Mouse (Mus musculus) CH12.LX (cell line): ENCODE results near the gene Scamp2. TPM values are rescaled to one million over a fixed set of nuclear protein-coding genes. Genes with fewer than 3 reads are reported as not detected.

Source experiments
- DNase-seq: peaks from one replicate; pipeline ENCODE4 v3.0.0-alpha.2; 2013; ENCODE audit errors: extremely low read depth
- H3K27ac ChIP-seq: 2 replicates; pipeline ENCODE4 v1.5.1; 2012; ENCODE audit warnings: low read depth, mild to moderate bottlenecking, control low read depth, moderate library complexity; ENCODE audit not compliant: insufficient read depth
- H3K27me3 ChIP-seq: replicated peaks from 2 replicates; pipeline ENCODE3; 2012; ENCODE audit warnings: inconsistent platforms
- H3K36me3 ChIP-seq, 2 experiments: replicated peaks in 1 of 2; 2 replicates each; pipeline versions ENCODE3 to v1.6.1; 2012; ENCODE audit warnings: inconsistent platforms in 1 of 2, low read length in 1 of 2, mild to moderate bottlenecking in 1 of 2, mixed read lengths in 1 of 2, moderate library complexity in 1 of 2; ENCODE audit not compliant: control insufficient read depth in 1 of 2, insufficient read depth in 1 of 2
- H3K4me1 ChIP-seq, 2 experiments: 2 replicates each; pipeline ENCODE4 v1.6.1; 2012; ENCODE audit warnings: inconsistent platforms in 1 of 2, moderate library complexity in 1 of 2; ENCODE audit not compliant: insufficient read depth in 2 of 2, control insufficient read depth in 1 of 2
- H3K4me2 ChIP-seq: 2 replicates; pipeline ENCODE4 v1.6.1; 2012; ENCODE audit warnings: low read depth, mild to moderate bottlenecking, control low read depth; ENCODE audit not compliant: poor library complexity, insufficient read depth, severe bottlenecking
- H3K4me3 ChIP-seq, 3 experiments: fragments of 150-350 bp in 1 of 3; sonication (generic) in 1 of 3; replicated peaks in 1 of 3; 2 replicates each; pipeline versions ENCODE3 to v1.5.1; 2011 to 2012; ENCODE audit warnings: low read depth in 2 of 3, low read length in 2 of 3, mild to moderate bottlenecking in 2 of 3, moderate library complexity in 2 of 3, control low read depth in 1 of 3, improper control_type of control experiment in 1 of 3, inconsistent platforms in 1 of 3, mixed read lengths in 1 of 3; ENCODE audit not compliant: poor library complexity in 1 of 3
- H3K79me2 ChIP-seq: replicated peaks from 2 replicates; pipeline ENCODE4 v1.6.1; 2012; ENCODE audit warnings: mild to moderate bottlenecking, moderate library complexity; ENCODE audit not compliant: control insufficient read depth, poor library complexity, insufficient read depth, severe bottlenecking; ENCODE audit errors: extremely low read depth
- H3K9ac ChIP-seq: 2 replicates; pipeline ENCODE4 v1.6.1; 2012; ENCODE audit warnings: low read depth, mild to moderate bottlenecking, control low read depth, moderate library complexity; ENCODE audit not compliant: insufficient read depth
- H3K9me3 ChIP-seq: replicated peaks from 2 replicates; pipeline ENCODE3; 2012; ENCODE audit warnings: low read length, inconsistent platforms, mixed read lengths
- BHLHE40 ChIP-seq: IDR thresholded peaks from 2 replicates; pipeline ENCODE4 v1.6.1; 2011; ENCODE audit warnings: mild to moderate bottlenecking, low read depth, low read length, improper control_type of control experiment
- CTCF ChIP-seq, 2 experiments: IDR thresholded peaks in 1 of 2; conservative IDR thresholded peaks in 1 of 2; 2 replicates each; pipeline ENCODE4 v1.5.1; 2011 to 2012; ENCODE audit warnings: low read depth in 2 of 2, low read length in 2 of 2, improper control_type of control experiment in 1 of 2, inconsistent platforms in 1 of 2, mild to moderate bottlenecking in 1 of 2, moderate library complexity in 1 of 2
- ELF1 ChIP-seq: IDR thresholded peaks from 2 replicates; pipeline ENCODE4 v1.6.1; 2014; ENCODE audit warnings: low read depth, mild to moderate bottlenecking, inconsistent platforms, low read length, improper control_type of control experiment
- EP300 ChIP-seq: IDR thresholded peaks from 2 replicates; pipeline ENCODE4 v1.6.1; 2011; ENCODE audit warnings: low read length, improper control_type of control experiment
- ETS1 ChIP-seq: conservative IDR thresholded peaks from 2 replicates; pipeline ENCODE4 v1.6.1; 2012; ENCODE audit warnings: low read depth, mild to moderate bottlenecking, inconsistent platforms, low read length, improper control_type of control experiment, moderate library complexity
- HCFC1 ChIP-seq: IDR thresholded peaks from 2 replicates; pipeline ENCODE4 v1.6.1; 2012; ENCODE audit warnings: low read depth, mild to moderate bottlenecking, inconsistent platforms, low read length, improper control_type of control experiment
- IRF4 ChIP-seq: IDR thresholded peaks from 2 replicates; pipeline ENCODE4 v1.6.1; 2014; ENCODE audit warnings: low read depth, mild to moderate bottlenecking, inconsistent platforms, low read length, improper control_type of control experiment
- JUN ChIP-seq: IDR thresholded peaks from 2 replicates; pipeline ENCODE4 v1.6.1; 2011; ENCODE audit warnings: low read depth, mild to moderate bottlenecking, low read length, improper control_type of control experiment, moderate library complexity; ENCODE audit not compliant: insufficient read depth
- JUND ChIP-seq: conservative IDR thresholded peaks from 2 replicates; pipeline ENCODE4 v1.6.1; 2011; ENCODE audit warnings: low read depth, low read length, improper control_type of control experiment
- KAT2A ChIP-seq: IDR thresholded peaks from 2 replicates; pipeline ENCODE4 v1.6.1; 2012; ENCODE audit warnings: low read length, improper control_type of control experiment, inconsistent platforms; ENCODE audit not compliant: insufficient replicate concordance
- MAFK ChIP-seq: IDR thresholded peaks from 2 replicates; pipeline ENCODE4 v1.6.1; 2011; ENCODE audit warnings: low read length, improper control_type of control experiment; ENCODE audit not compliant: insufficient replicate concordance
- MAX ChIP-seq: IDR thresholded peaks from 2 replicates; pipeline ENCODE4 v1.6.1; 2011; ENCODE audit warnings: low read length, improper control_type of control experiment
- MAZ ChIP-seq: IDR thresholded peaks from 2 replicates; pipeline ENCODE4 v1.6.1; 2012; ENCODE audit warnings: low read depth, mild to moderate bottlenecking, inconsistent platforms, low read length, improper control_type of control experiment, moderate library complexity
- MXI1 ChIP-seq: IDR thresholded peaks from 2 replicates; pipeline ENCODE4 v1.6.1; 2011; ENCODE audit warnings: mild to moderate bottlenecking, low read depth, low read length, improper control_type of control experiment
- MYC ChIP-seq: IDR thresholded peaks from 2 replicates; pipeline ENCODE4 v1.6.1; 2011; ENCODE audit warnings: low read depth, mild to moderate bottlenecking, improper control_type of control experiment, low read length
- NELFE ChIP-seq: IDR thresholded peaks from 2 replicates; pipeline ENCODE4 v1.6.1; 2011; ENCODE audit warnings: low read depth, low read length, improper control_type of control experiment
- NRF1 ChIP-seq: IDR thresholded peaks from 2 replicates; pipeline ENCODE4 v1.6.1; 2014; ENCODE audit warnings: low read depth, mild to moderate bottlenecking, inconsistent platforms, low read length, improper control_type of control experiment, moderate library complexity
- PAX5 ChIP-seq: IDR thresholded peaks from 2 replicates; pipeline ENCODE4 v1.6.1; 2012; ENCODE audit warnings: low read length, inconsistent platforms, mixed read lengths
- POLR2A ChIP-seq: IDR thresholded peaks from 2 replicates; pipeline ENCODE4 v1.6.1; 2011; ENCODE audit warnings: low read depth, mild to moderate bottlenecking, improper control_type of control experiment, low read length
- RAD21 ChIP-seq: IDR thresholded peaks from 2 replicates; pipeline ENCODE4 v1.6.1; 2011; ENCODE audit warnings: low read depth, mild to moderate bottlenecking, low read length, improper control_type of control experiment, moderate library complexity
- SIN3A ChIP-seq: IDR thresholded peaks from 2 replicates; pipeline ENCODE4 v1.6.1; 2012; ENCODE audit warnings: low read length, improper control_type of control experiment, inconsistent platforms
- TBP ChIP-seq: conservative IDR thresholded peaks from 2 replicates; pipeline ENCODE4 v1.6.1; 2011; ENCODE audit warnings: low read depth, low read length, improper control_type of control experiment
- TCF12 ChIP-seq: IDR thresholded peaks from 2 replicates; pipeline ENCODE4 v1.6.1; 2014; ENCODE audit warnings: low read depth, mild to moderate bottlenecking, inconsistent platforms, low read length, improper control_type of control experiment
- UBTF ChIP-seq: IDR thresholded peaks from 2 replicates; pipeline ENCODE4 v1.6.1; 2012; ENCODE audit warnings: low read depth, mild to moderate bottlenecking, inconsistent platforms, low read length, improper control_type of control experiment, moderate library complexity
- ZC3H11A ChIP-seq: IDR thresholded peaks from 2 replicates; pipeline ENCODE4 v1.6.1; 2012; ENCODE audit warnings: low read depth, mild to moderate bottlenecking, inconsistent platforms, low read length, improper control_type of control experiment
- ZNF384 ChIP-seq: IDR thresholded peaks from 2 replicates; pipeline ENCODE4 v1.6.1; 2012; ENCODE audit warnings: low read depth, low read length, improper control_type of control experiment, inconsistent platforms
- dilution Hi-C: fragments of 300-500 bp; cut with MboI; formaldehyde crosslinking; loops from 2 replicates; pipeline ENCODE4 v1.14.3; 2020; ENCODE audit warnings: low sequenced_read_pairs; ENCODE audit not compliant: extremely low pct_unique_long_range_greater_than_20kb, extremely low pct_ligation_motif_present
- in situ Hi-C: fragments of 300-500 bp; cut with MboI; formaldehyde crosslinking; loops from 3 replicates; pipeline ENCODE4 v1.14.3; 2019; ENCODE audit warnings: low sequenced_read_pairs, low pct_ligation_motif_present, low pct_unique_long_range_greater_than_20kb, mixed read lengths
- polyA plus RNA-seq: library from polyadenylated mRNA; unstranded; fragments of >175 nt; gene quantifications from 2 replicates; pipeline ENCODE4 v1.2.1, GENCODE M21; 2012; ENCODE audit warnings: low read depth; ENCODE audit not compliant: insufficient read length
- total RNA-seq, 2 experiments: library from RNA; depleted of rRNA; stranded (reverse); fragments of 300-350 nt in 1 of 2; fragments of >200 nt in 1 of 2; gene quantifications; 2 replicates each; pipeline ENCODE4 v1.2.3; 2012 to 2014

Gene Scamp2
- total and polyA plus RNA-seq, 3 experiments, result 46.4 to 91.6 (median 52.2) TPM

DNA sequence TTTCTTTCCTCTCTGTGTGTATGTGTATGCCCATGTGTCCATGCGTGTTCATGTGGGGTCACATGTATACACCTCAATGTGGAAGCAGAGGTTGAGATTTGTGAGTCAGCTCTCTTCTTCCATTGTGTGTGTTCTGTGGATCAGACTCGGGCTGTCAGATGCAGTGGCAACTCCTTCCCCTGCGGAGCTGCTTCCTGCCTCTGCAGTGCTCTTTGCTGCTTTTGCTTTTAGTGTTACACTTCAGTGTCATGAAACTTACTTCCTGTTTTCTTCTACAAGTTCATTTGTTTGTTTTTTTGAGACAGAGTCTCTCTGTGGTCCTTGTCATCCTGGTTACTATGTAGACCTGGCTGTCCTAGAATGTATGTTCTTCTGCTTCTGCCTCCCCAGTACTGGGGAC, 24.2 kb downstream of the Scamp2 start:
- in situ Hi-C loops, result no loop called here
- Histone ChIP-seq H3K4me2 (no peak overlapping the region), H3K27me3 (no peaks in the 10 kb centered on the region), H3K4me1 (peaks cover 0 to 17% of the 10 kb centered on the region in 2 experiments; a peak in 2 of 4 replicates), H3K27ac (no peak overlapping the region), H3K9me3 (no peaks in the 10 kb centered on the region), H3K79me2 (no peaks in the 10 kb centered on the region), H3K4me3 (no peak overlapping the region), H3K36me3 (peaks cover 60 to 82% of the 10 kb centered on the region in 2 experiments), H3K9ac (no peak overlapping the region)
- no peak for DNase-seq
- dilution Hi-C loops, result no loop called here
- no peak for TF ChIP-seq ZC3H11A
- TF ChIP-seq BHLHE40, result no peak
- TF ChIP-seq UBTF, result no peak
- no peak for TF ChIP-seq JUND
- TF ChIP-seq KAT2A, result no peak
- no peak for TF ChIP-seq POLR2A
- no peak for TF ChIP-seq PAX5
- no peak for TF ChIP-seq NELFE
- no peak for TF ChIP-seq MAX
- no peak for TF ChIP-seq MYC

DNA sequence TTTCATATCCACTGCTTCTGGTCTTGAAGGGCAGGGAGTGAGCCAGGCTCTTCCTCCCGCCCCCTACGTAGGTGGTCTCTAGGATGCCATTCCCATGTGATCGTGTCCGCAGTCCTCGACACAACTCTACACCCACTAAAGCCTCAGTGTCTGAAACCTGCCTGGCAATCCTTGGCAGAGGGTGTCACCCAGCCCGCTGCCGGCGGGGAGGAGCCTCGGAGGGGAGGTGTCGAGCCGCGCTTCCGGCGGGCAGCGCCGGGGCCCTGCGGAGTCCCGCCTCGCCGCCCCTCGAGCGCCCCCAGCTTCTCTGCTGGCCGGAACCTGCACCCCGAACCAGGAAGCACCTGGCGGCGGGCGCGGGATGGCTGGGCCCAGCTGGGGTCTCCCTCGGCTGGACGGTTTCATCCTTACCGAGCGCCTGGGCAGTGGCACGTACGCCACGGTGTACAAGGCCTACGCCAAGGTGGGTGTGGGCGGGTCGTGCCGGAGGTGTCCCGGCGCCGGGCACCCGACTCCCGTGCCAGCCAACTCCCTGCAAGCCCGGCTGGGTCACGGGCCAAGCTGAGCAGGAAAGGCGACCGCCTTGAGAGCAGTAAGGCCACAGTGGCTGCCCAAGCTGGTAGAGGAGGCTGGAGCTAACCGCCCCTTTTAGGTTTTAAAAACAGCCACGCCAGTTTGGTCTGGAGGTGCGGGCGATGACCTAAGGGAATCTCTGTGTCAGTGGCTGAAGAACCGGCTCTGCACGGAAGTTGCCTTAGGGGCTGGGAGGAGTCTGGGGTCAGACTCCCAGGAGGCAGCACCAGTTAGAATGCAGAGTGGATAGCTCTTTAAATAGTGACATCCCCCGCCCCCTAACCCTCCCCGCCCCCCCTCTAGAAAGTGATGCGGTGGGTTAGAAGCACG, 28.7 kb downstream of the Scamp2 start, which contains the start of gene Ulk3:
Gene Ulk3, plus strand, starts transcription at position 229 of the 903 bp plus-strand sequence.
- Histone ChIP-seq H3K79me2 (no peaks in the 10 kb centered on the region), H3K36me3 (peaks cover 43 to 71% of the 10 kb centered on the region in 2 experiments), H3K9ac (peak within 1 kb of the TSS; percentile 79), H3K27me3 (no peaks in the 10 kb centered on the region), H3K4me2 (peak within 1 kb of the TSS; percentile 26), H3K4me1 (peaks cover 0 to 31% of the 10 kb centered on the region in 2 experiments; a peak in 2 of 4 replicates), H3K27ac (peak within 1 kb of the TSS; percentile 80), H3K9me3 (no peaks in the 10 kb centered on the region), H3K4me3 (peak within 1 kb of the TSS; percentile 72 to 92 (median 77))
- no peak for TF ChIP-seq JUND
- TF ChIP-seq ZNF384, result no peak
- no peak for TF ChIP-seq JUN
- TF ChIP-seq BHLHE40, result peak; percentile 69
- TF ChIP-seq MAZ, result no peak; the same call in 1 of the 2 replicates
- TF ChIP-seq RAD21, result no peak; the same call in 1 of the 2 replicates
- peak; percentile 73 for TF ChIP-seq POLR2A
- no peak for TF ChIP-seq MYC
- TF ChIP-seq TCF12, result peak; percentile 63
- TF ChIP-seq EP300, result no peak
- TF ChIP-seq MXI1, result peak; percentile 65
- TF ChIP-seq NELFE, result no peak; the same call in 1 of the 2 replicates
- TF ChIP-seq ELF1, result peak; percentile 88
- TF ChIP-seq MAFK, result no peak
- TF ChIP-seq TBP, result 0 out of 2 replicates have a peak, but pooled peaks have one; percentile 23
- TF ChIP-seq SIN3A, result peak; percentile 75
- peak; percentile 60; the same call in 1 of the 2 replicates for TF ChIP-seq IRF4
- TF ChIP-seq ETS1, result 0 out of 2 replicates have a peak, but pooled peaks have one; percentile 14
- TF ChIP-seq HCFC1, result peak; percentile 60; the same call in 1 of the 2 replicates
- TF ChIP-seq MAX, result no peak
- TF ChIP-seq CTCF (conservative IDR thresholded peaks at IDR 0.05 in 1 of 2, IDR thresholded peaks at IDR 0.05 in 1 of 2; ENCODE audit: low read depth in 2 of 2, low read length in 2 of 2), result peak in 1 of 2 experiments; percentile 52; a peak in 2 of 4 replicates
- 0 out of 2 replicates have a peak, but pooled peaks have one; percentile 9 for TF ChIP-seq NRF1
- DNase-seq, result peak; percentile 83
- in situ Hi-C loops (loop anchor here (5.0 kb wide), 1 partner anchor 68 kb away; no protein-coding TSS in a partner anchor), dilution Hi-C loops (no loop called here)
